Mouse (Mus musculus) MEL (cell line): Measurements from ENCODE around the gene Stx5a. TPM values are rescaled to one million over a fixed set of nuclear protein-coding genes. Genes with fewer than 3 reads are reported as not detected.
A peak's percentile ranks its signal among the peaks of the same experiment; 100 is the strongest.

Experiments
- DNase-seq: peaks from one replicate; pipeline ENCODE4 v3.0.0; 2011; ENCODE audit warnings: low read depth, low spot score
- H3K27ac ChIP-seq: 2 replicates; pipeline ENCODE4 v1.5.1; 2012; ENCODE audit warnings: low read depth, mild to moderate bottlenecking, control low read depth, low read length, moderate library complexity; ENCODE audit not compliant: control insufficient read depth
- H3K27me3 ChIP-seq, 2 experiments: fragments of 150-350 bp in 1 of 2; sonication (generic) in 1 of 2; 2 replicates each; pipeline ENCODE4 v1.6.1; 2012; ENCODE audit warnings: low read length in 2 of 2, mild to moderate bottlenecking in 2 of 2, improper control_type of control experiment in 1 of 2, moderate library complexity in 1 of 2; ENCODE audit not compliant: insufficient read depth in 2 of 2, control insufficient read depth in 1 of 2
- H3K36me3 ChIP-seq, 2 experiments: 2 replicates each; pipeline ENCODE4 v1.6.1; 2012 to 2014; ENCODE audit warnings: low read length in 2 of 2, improper control_type of control experiment in 1 of 2, inconsistent platforms in 1 of 2, mild to moderate bottlenecking in 1 of 2; ENCODE audit not compliant: insufficient read depth in 2 of 2, control insufficient read depth in 1 of 2
- H3K4me1 ChIP-seq, 2 experiments: fragments of 150-350 bp in 1 of 2; sonication (generic) in 1 of 2; 2 replicates each; pipeline ENCODE4 v1.6.1; 2012; ENCODE audit warnings: low read length in 2 of 2, improper control_type of control experiment in 1 of 2, mild to moderate bottlenecking in 1 of 2; ENCODE audit not compliant: insufficient read depth in 2 of 2, control insufficient read depth in 1 of 2
- H3K4me3 ChIP-seq, 2 experiments: fragments of 150-350 bp in 1 of 2; sonication (generic) in 1 of 2; 2 replicates each; pipeline ENCODE4 v1.5.1; 2012; ENCODE audit warnings: low read depth in 2 of 2, low read length in 2 of 2, mild to moderate bottlenecking in 2 of 2, moderate library complexity in 2 of 2, control low read depth in 1 of 2, improper control_type of control experiment in 1 of 2; ENCODE audit not compliant: control insufficient read depth in 1 of 2, insufficient read depth in 1 of 2
- H3K79me2 ChIP-seq: 2 replicates; pipeline ENCODE4 v1.6.1; 2012; ENCODE audit warnings: mild to moderate bottlenecking, low read length, moderate library complexity; ENCODE audit not compliant: control insufficient read depth, poor library complexity, insufficient read depth
- H3K9ac ChIP-seq: 2 replicates; pipeline ENCODE4 v1.6.1; 2012; ENCODE audit warnings: low read depth, mild to moderate bottlenecking, control low read depth, low read length, moderate library complexity; ENCODE audit not compliant: control insufficient read depth, poor library complexity, severe bottlenecking
- H3K9me3 ChIP-seq: fragments of 150-350 bp; sonication (generic); replicated peaks from 2 replicates; pipeline ENCODE4 v1.6.1; 2012; ENCODE audit warnings: mild to moderate bottlenecking, low read length, improper control_type of control experiment, moderate library complexity; ENCODE audit not compliant: insufficient read depth
- BHLHE40 ChIP-seq: IDR thresholded peaks from 2 replicates; pipeline ENCODE4 v1.6.1; 2012; ENCODE audit warnings: low read depth, mild to moderate bottlenecking, inconsistent platforms, low read length, improper control_type of control experiment, borderline replicate concordance
- CHD1 ChIP-seq: IDR thresholded peaks from 2 replicates; pipeline ENCODE4 v1.6.1; 2012; ENCODE audit warnings: low read depth, mild to moderate bottlenecking, inconsistent platforms, low read length, improper control_type of control experiment
- CHD2 ChIP-seq: IDR thresholded peaks from 2 replicates; pipeline ENCODE4 v1.6.1; 2011; ENCODE audit warnings: low read length, improper control_type of control experiment
- CTCF ChIP-seq, 3 experiments: IDR thresholded peaks in 2 of 3; conservative IDR thresholded peaks in 1 of 3; 2 replicates each; pipeline ENCODE4 v1.5.1; 2011 to 2012; ENCODE audit warnings: low read length in 3 of 3, low read depth in 2 of 3, mild to moderate bottlenecking in 2 of 3, improper control_type of control experiment in 1 of 3, inconsistent platforms in 1 of 3, mixed read lengths in 1 of 3, moderate library complexity in 1 of 3; ENCODE audit not compliant: control insufficient read depth in 1 of 3, insufficient read depth in 1 of 3, poor library complexity in 1 of 3, severe bottlenecking in 1 of 3
- E2F4 ChIP-seq: IDR thresholded peaks from 2 replicates; pipeline ENCODE4 v1.6.1; 2011; ENCODE audit warnings: low read depth, low read length, improper control_type of control experiment, borderline replicate concordance
- ELF1 ChIP-seq: IDR thresholded peaks from 2 replicates; pipeline ENCODE4 v1.6.1; 2014; ENCODE audit warnings: low read depth, mild to moderate bottlenecking, inconsistent platforms, low read length, improper control_type of control experiment, moderate library complexity
- EP300 ChIP-seq, 2 experiments: IDR thresholded peaks; 2 replicates each; pipeline ENCODE4 v1.6.1; 2011; ENCODE audit warnings: improper control_type of control experiment in 2 of 2, low read length in 2 of 2, low read depth in 1 of 2, mild to moderate bottlenecking in 1 of 2
- ETS1 ChIP-seq: IDR thresholded peaks from 2 replicates; pipeline ENCODE4 v1.6.1; 2012; ENCODE audit warnings: low read depth, mild to moderate bottlenecking, inconsistent platforms, low read length, improper control_type of control experiment, moderate library complexity
- GABPA ChIP-seq: IDR thresholded peaks from 2 replicates; pipeline ENCODE4 v1.6.1; 2012; ENCODE audit warnings: low read depth, mild to moderate bottlenecking, inconsistent platforms, low read length, improper control_type of control experiment, moderate library complexity
- GATA1 ChIP-seq: IDR thresholded peaks from 2 replicates; pipeline ENCODE4 v1.6.1; 2011; ENCODE audit warnings: low read depth, low read length, improper control_type of control experiment
- HCFC1 ChIP-seq: IDR thresholded peaks from 2 replicates; pipeline ENCODE4 v1.6.1; 2012; ENCODE audit warnings: low read depth, mild to moderate bottlenecking, inconsistent platforms, low read length, improper control_type of control experiment, moderate library complexity
- JUND ChIP-seq: IDR thresholded peaks from 2 replicates; pipeline ENCODE4 v1.6.1; 2011; ENCODE audit warnings: low read depth, mild to moderate bottlenecking, improper control_type of control experiment, low read length
- MAFK ChIP-seq: IDR thresholded peaks from 2 replicates; pipeline ENCODE4 v1.6.1; 2011; ENCODE audit warnings: low read depth, mild to moderate bottlenecking, low read length, improper control_type of control experiment, borderline replicate concordance
- MAX ChIP-seq: IDR thresholded peaks from 2 replicates; pipeline ENCODE4 v1.6.1; 2011; ENCODE audit warnings: low read length, improper control_type of control experiment
- MAZ ChIP-seq: IDR thresholded peaks from 2 replicates; pipeline ENCODE4 v1.6.1; 2012; ENCODE audit warnings: low read depth, mild to moderate bottlenecking, inconsistent platforms, low read length, improper control_type of control experiment
- MEF2A ChIP-seq: IDR thresholded peaks from 2 replicates; pipeline ENCODE4 v1.6.1; 2014; ENCODE audit warnings: low read depth, mild to moderate bottlenecking, inconsistent platforms, low read length, improper control_type of control experiment; ENCODE audit not compliant: poor library complexity, insufficient replicate concordance, severe bottlenecking; ENCODE audit errors: extremely low read depth
- MXI1 ChIP-seq: IDR thresholded peaks from 2 replicates; pipeline ENCODE4 v1.6.1; 2011; ENCODE audit warnings: mild to moderate bottlenecking, low read depth, low read length, improper control_type of control experiment
- MYB ChIP-seq: IDR thresholded peaks from 2 replicates; pipeline ENCODE4 v1.6.1; 2011; ENCODE audit warnings: mild to moderate bottlenecking, low read depth, low read length, improper control_type of control experiment
- MYC ChIP-seq: IDR thresholded peaks from 2 replicates; pipeline ENCODE4 v1.6.1; 2011; ENCODE audit warnings: low read depth, mild to moderate bottlenecking, low read length, improper control_type of control experiment, moderate library complexity
- NELFE ChIP-seq: IDR thresholded peaks from 2 replicates; pipeline ENCODE4 v1.6.1; 2011; ENCODE audit warnings: low read depth, low read length, improper control_type of control experiment
- POLR2AphosphoS5 ChIP-seq: IDR thresholded peaks from 2 replicates; pipeline ENCODE4 v1.6.1; 2012; ENCODE audit warnings: low read depth, borderline replicate concordance, mild to moderate bottlenecking, inconsistent platforms, low read length, moderate library complexity, mixed read lengths
- RCOR1 ChIP-seq: IDR thresholded peaks from 2 replicates; pipeline ENCODE4 v1.6.1; 2012; ENCODE audit warnings: low read depth, mild to moderate bottlenecking, inconsistent platforms, low read length, improper control_type of control experiment
- SIN3A ChIP-seq: IDR thresholded peaks from 2 replicates; pipeline ENCODE4 v1.6.1; 2012; ENCODE audit warnings: low read length, improper control_type of control experiment, inconsistent platforms
- TAL1 ChIP-seq: IDR thresholded peaks from 2 replicates; pipeline ENCODE4 v1.6.1; 2012; ENCODE audit warnings: mild to moderate bottlenecking, inconsistent platforms, low read length, moderate library complexity, mixed read lengths
- TCF12 ChIP-seq: IDR thresholded peaks from 2 replicates; pipeline ENCODE4 v1.6.1; 2014; ENCODE audit warnings: low read depth, mild to moderate bottlenecking, inconsistent platforms, low read length, improper control_type of control experiment, moderate library complexity
- ZC3H11A ChIP-seq: IDR thresholded peaks from 2 replicates; pipeline ENCODE4 v1.6.1; 2012; ENCODE audit warnings: low read depth, mild to moderate bottlenecking, inconsistent platforms, low read length, improper control_type of control experiment
- ZKSCAN1 ChIP-seq: IDR thresholded peaks from 2 replicates; pipeline ENCODE4 v1.6.1; 2012; ENCODE audit warnings: low read depth, mild to moderate bottlenecking, inconsistent platforms, low read length, improper control_type of control experiment, moderate library complexity
- ZMIZ1 ChIP-seq: IDR thresholded peaks from 2 replicates; pipeline ENCODE4 v1.6.1; 2012; ENCODE audit warnings: low read depth, mild to moderate bottlenecking, inconsistent platforms, low read length, improper control_type of control experiment, moderate library complexity
- ZNF384 ChIP-seq: IDR thresholded peaks from 2 replicates; pipeline ENCODE4 v1.6.1; 2012; ENCODE audit warnings: low read depth, mild to moderate bottlenecking, inconsistent platforms, low read length, improper control_type of control experiment
- polyA plus RNA-seq, 2 experiments: library from polyadenylated mRNA; stranded (reverse) in 1 of 2; unstranded in 1 of 2; fragments of >175 nt in 1 of 2; fragments of >200 nt in 1 of 2; gene quantifications; 2 replicates each; pipeline versions ENCODE4 v1.2.1 to v1.2.4; 2012; ENCODE audit warnings: low replicate concordance in 2 of 2, low read depth in 1 of 2; ENCODE audit not compliant: insufficient read length in 2 of 2, insufficient read depth in 1 of 2, missing spikeins in 1 of 2
- total RNA-seq: library from RNA; depleted of rRNA; stranded (reverse); fragments of 300-350 nt; gene quantifications from 2 replicates; pipeline ENCODE4 v1.2.3, GENCODE M21; 2012

Gene Stx5a
- total and polyA plus RNA-seq, 3 experiments: 28.7 to 50.0 TPM; not detected in 1

DNA sequence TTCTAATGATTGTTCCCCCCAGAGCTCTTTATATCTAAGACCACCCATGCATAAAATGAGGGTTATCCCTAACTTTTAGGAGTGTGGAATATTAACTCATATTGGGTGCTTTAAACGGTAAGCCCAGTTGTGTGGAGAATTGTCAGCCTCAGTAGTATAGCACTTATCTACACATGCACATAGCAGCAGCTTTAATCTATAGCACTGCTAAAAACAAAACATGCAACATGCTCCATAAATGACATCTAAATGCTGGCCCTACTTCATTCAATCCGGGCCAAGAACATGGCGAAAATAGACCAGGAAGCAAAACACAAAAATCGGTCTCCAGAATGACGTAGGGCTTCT lies 18.7 kb upstream of the Stx5a start:
- H3K9ac ChIP-seq: peak overlapping the region; percentile 89
- no peaks in the 10 kb centered on the region for H3K9me3 ChIP-seq
- peaks cover 12 to 22% of the 10 kb centered on the region in 2 experiments for H3K36me3 ChIP-seq
- DNase-seq: no peak
- H3K27ac ChIP-seq: peak overlapping the region; percentile 94
- peaks cover 36% of the 10 kb centered on the region for H3K79me2 ChIP-seq
- peak overlapping the region; percentile 51 to 83 for H3K4me3 ChIP-seq
- no peaks in the 10 kb centered on the region for H3K27me3 ChIP-seq
- TF ChIP-seq SIN3A (peak; percentile 88), ZKSCAN1 (no peak), MYC (peak; percentile 74; the same call in 1 of the 2 replicates), MAX (peak; percentile 49; the same call in 1 of the 2 replicates), TAL1 (peak; percentile 17; the same call in 1 of the 2 replicates), GABPA (no peak), ETS1 (0 out of 2 replicates have a peak, but pooled peaks have one; percentile 25), MXI1 (peak; percentile 91)
- H3K4me1 ChIP-seq: peaks cover 0 to 7% of the 10 kb centered on the region in 2 experiments; a peak in 1 of 4 replicates

DNA sequence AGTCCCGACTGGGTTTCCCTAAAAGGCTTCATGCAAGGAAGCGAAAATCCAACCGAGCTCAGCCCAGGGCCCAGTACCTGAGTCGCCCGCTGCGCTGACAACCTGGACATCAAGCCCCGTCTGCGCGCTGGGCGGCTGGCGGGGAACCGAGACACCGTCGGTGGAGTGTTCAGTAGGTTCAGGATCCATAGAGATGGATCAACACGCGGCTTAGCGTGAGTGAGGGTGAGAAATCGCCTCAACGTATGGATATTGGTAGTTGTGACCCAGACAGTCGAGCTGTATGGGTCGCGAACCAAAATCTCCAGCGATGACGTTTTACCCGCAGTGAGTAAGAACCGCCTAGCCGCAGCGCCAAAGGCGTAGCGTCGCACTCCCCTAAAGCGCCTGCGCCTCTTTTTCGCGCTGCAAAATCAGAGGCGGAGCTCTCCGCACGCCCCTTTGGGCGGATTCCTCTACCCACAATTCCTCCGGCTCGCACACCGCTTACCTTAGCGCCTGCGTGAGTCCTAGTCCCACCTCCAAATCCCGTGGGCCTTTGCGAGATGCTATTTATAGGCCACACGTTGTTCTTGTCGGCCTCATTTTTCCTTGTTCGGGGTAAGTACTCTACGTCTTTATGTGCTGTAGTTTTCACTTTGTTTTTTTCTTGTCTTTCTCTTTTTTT lies 18.2 kb upstream of the Stx5a start, which contains the start of gene Slc3a2:
Gene Slc3a2, minus strand, starts transcription at position 463 of the 667 bp plus-strand sequence.
- peaks cover 36% of the 10 kb centered on the region for H3K79me2 ChIP-seq
- peak within 1 kb of the TSS; percentile 97 for H3K27ac ChIP-seq
- no peaks in the 10 kb centered on the region for H3K27me3 ChIP-seq
- H3K4me3 ChIP-seq: peak within 1 kb of the TSS; percentile 59 to 95
- H3K4me1 ChIP-seq: peaks cover 0 to 7% of the 10 kb centered on the region in 2 experiments; a peak in 1 of 4 replicates
- peak; percentile 99 for DNase-seq
- H3K9ac ChIP-seq: peak within 1 kb of the TSS; percentile 97
- no peaks in the 10 kb centered on the region for H3K9me3 ChIP-seq
- H3K36me3 ChIP-seq: peaks cover 12 to 22% of the 10 kb centered on the region in 2 experiments
- TF ChIP-seq POLR2AphosphoS5 (peak; percentile 97; the same call in 1 of the 2 replicates), MAX (peak; percentile 97), MXI1 (peak; percentile 75), E2F4 (peak; percentile 98), MEF2A (no peak), ZNF384 (no peak), ELF1 (0 out of 2 replicates have a peak, but pooled peaks have one; percentile 24), TCF12 (peak; percentile 85), SIN3A (peak; percentile 84), ZMIZ1 (peak; percentile 99), GATA1 (no peak), CTCF (IDR thresholded peaks at IDR 0.05 in 2 of 3, conservative IDR thresholded peaks at IDR 0.05 in 1 of 3; ENCODE audit: control insufficient read depth in 1 of 3, insufficient read depth in 1 of 3, low read depth in 2 of 3, low read length in 3 of 3, poor library complexity in 1 of 3, severe bottlenecking in 1 of 3) (no peak), HCFC1 (peak; percentile 92), GABPA (no peak), ETS1 (no peak), RCOR1 (no peak), ZKSCAN1 (no peak), EP300 (IDR thresholded peaks at IDR 0.05; ENCODE audit: low read depth in 1 of 2, low read length in 2 of 2) (no peak), BHLHE40 (no peak), JUND (no peak), ZC3H11A (no peak), CHD1 (no peak), NELFE (peak; percentile 99), MAZ (no peak), CHD2 (no peak), MYB (no peak), MAFK (no peak)
